Mouse (Mus musculus): ENCODE data around the gene Prg3. TPM values are rescaled to one million over a fixed set of nuclear protein-coding genes. Genes with fewer than 3 reads are reported as not detected.

Gene Prg3
- polyA plus RNA-seq (2012; rRNA removed) (2.6 and 4.4 TPM in 2 replicates), polyA plus RNA-seq (2014; fragmentation: Nextera tagmentation; extraction: Ambion mirVana) (2.1 and 3.4 TPM in 2 replicates)

- WGBS (ENCODE audit: insufficient replicate concordance) = 3% methylated on average over 1 of the region's 1 CpGs
- Histone ChIP-seq H3K27ac (no peak within 1 kb of the TSS), H3K9ac (replicated peaks) (no peak within 1 kb of the TSS), H3K27me3 (ENCODE audit: control insufficient read depth, insufficient read depth, low read length) (no peaks in the 10 kb centered on the region; the same call in 1 of the 2 replicates), H3K4me1 (replicated peaks; ENCODE audit: control insufficient read depth in 2 of 2, insufficient read depth in 2 of 2, low read length in 1 of 2) (peaks cover 0 to 2% of the 10 kb centered on the region in 2 experiments; a peak in 1 of 4 replicates), H3K36me3 (replicated peaks; ENCODE audit: control insufficient read depth, insufficient read depth, low read depth) (no peaks in the 10 kb centered on the region), H3K4me2 (ENCODE audit: low read depth) (no peak within 1 kb of the TSS), H3K9me3 (ENCODE audit: control insufficient read depth, low read length) (no peaks in the 10 kb centered on the region), H3K4me3 (ENCODE audit: insufficient read depth in 1 of 2, low read depth in 2 of 2, low read length in 2 of 2) (no peak within 1 kb of the TSS)
- no peak for DNase-seq (ENCODE audit: low read depth in 3 of 3, low spot score in 3 of 3)
- TF ChIP-seq CTCF (IDR thresholded peaks at IDR 0.05; ENCODE audit: low read depth) (no peak), EP300 (IDR thresholded peaks at IDR 0.05; ENCODE audit: low read depth) (no peak)
- no peak for ATAC-seq (ENCODE audit: insufficient read depth)
Measured at GRCm38 (mm10) chr2:84987930-84988329, at the start of gene Prg3. Gene Prg3, plus strand, starts transcription at chr2:84988215.

GRCm38 (mm10) chr2:84938249-84938946 is 49.6 kb upstream of the Prg3 start:
- Histone ChIP-seq H3K36me3 (replicated peaks; ENCODE audit: control insufficient read depth, insufficient read depth, low read depth) (peaks cover 49% of the 10 kb centered on the region), H3K27me3 (ENCODE audit: control insufficient read depth, insufficient read depth, low read length) (no peaks in the 10 kb centered on the region), H3K9me3 (ENCODE audit: control insufficient read depth, low read length) (no peaks in the 10 kb centered on the region), H3K27ac (peak overlapping the region; percentile 96), H3K9ac (replicated peaks) (peak overlapping the region; percentile 99), H3K4me2 (ENCODE audit: low read depth) (peak overlapping the region; percentile 87), H3K4me3 (ENCODE audit: insufficient read depth in 1 of 2, low read depth in 2 of 2, low read length in 2 of 2) (peak overlapping the region; percentile 95 to 100), H3K4me1 (replicated peaks; ENCODE audit: control insufficient read depth in 2 of 2, insufficient read depth in 2 of 2, low read length in 1 of 2) (peaks cover 34 to 39% of the 10 kb centered on the region in 2 experiments)
- 8% methylated on average over 5 of the region's 5 CpGs for WGBS (ENCODE audit: insufficient replicate concordance)
- ATAC-seq (ENCODE audit: insufficient read depth) (peak; percentile 92), DNase-seq (ENCODE audit: low read depth in 3 of 3, low spot score in 3 of 3) (peak; percentile 96 to 99 (median 97))
- TF ChIP-seq EP300 (IDR thresholded peaks at IDR 0.05; ENCODE audit: low read depth) (peak; percentile 97), CTCF (IDR thresholded peaks at IDR 0.05; ENCODE audit: low read depth) (no peak)

- Histone ChIP-seq H3K27ac (peak overlapping the region; percentile 96), H3K4me3 (ENCODE audit: insufficient read depth in 1 of 2, low read depth in 2 of 2, low read length in 2 of 2) (peak overlapping the region; percentile 95 to 100)
Measured at GRCm38 (mm10) chr2:84939306-84939705, 48.7 kb upstream of the Prg3 start.

GRCm38 (mm10) chr2:84939711-84940110 is 48.3 kb upstream of the Prg3 start:
- peak overlapping the region; percentile 99 for H3K9ac ChIP-seq (replicated peaks)
- H3K9me3 ChIP-seq (ENCODE audit: control insufficient read depth, low read length) = no peaks in the 10 kb centered on the region
- peak overlapping the region; percentile 96 for H3K27ac ChIP-seq
- peak overlapping the region; percentile 95 to 100 for H3K4me3 ChIP-seq (ENCODE audit: insufficient read depth in 1 of 2, low read depth in 2 of 2, low read length in 2 of 2)
- H3K4me1 ChIP-seq (replicated peaks; ENCODE audit: control insufficient read depth in 2 of 2, insufficient read depth in 2 of 2, low read length in 1 of 2) = peaks cover 41 to 42% of the 10 kb centered on the region in 2 experiments
- peak; percentile 54 to 69 (median 58) for DNase-seq (ENCODE audit: low read depth in 3 of 3, low spot score in 3 of 3)
- peaks cover 60% of the 10 kb centered on the region for H3K36me3 ChIP-seq (replicated peaks; ENCODE audit: control insufficient read depth, insufficient read depth, low read depth)
- no peak for ATAC-seq (ENCODE audit: insufficient read depth)
- 46% methylated on average over 6 of the region's 6 CpGs for WGBS (ENCODE audit: insufficient replicate concordance)
- H3K4me2 ChIP-seq (ENCODE audit: low read depth) = peak overlapping the region; percentile 87
- H3K27me3 ChIP-seq (ENCODE audit: control insufficient read depth, insufficient read depth, low read length) = no peaks in the 10 kb centered on the region
- TF ChIP-seq CTCF (IDR thresholded peaks at IDR 0.05; ENCODE audit: low read depth) (no peak), EP300 (IDR thresholded peaks at IDR 0.05; ENCODE audit: low read depth) (no peak)

More at GRCm38 (mm10) chr2:84939306-84939705, 48.7 kb upstream of the Prg3 start:
- DNase-seq (ENCODE audit: low read depth in 3 of 3, low spot score in 3 of 3) (peak in 2 of 3 experiments; percentile 31 to 44), ATAC-seq (ENCODE audit: insufficient read depth) (no peak)
- Histone ChIP-seq H3K4me1 (replicated peaks; ENCODE audit: control insufficient read depth in 2 of 2, insufficient read depth in 2 of 2, low read length in 1 of 2) (peaks cover 38 to 44% of the 10 kb centered on the region in 2 experiments), H3K9ac (replicated peaks) (peak overlapping the region; percentile 99), H3K4me2 (ENCODE audit: low read depth) (peak overlapping the region; percentile 87), H3K9me3 (ENCODE audit: control insufficient read depth, low read length) (no peaks in the 10 kb centered on the region), H3K36me3 (replicated peaks; ENCODE audit: control insufficient read depth, insufficient read depth, low read depth) (peaks cover 56% of the 10 kb centered on the region), H3K27me3 (ENCODE audit: control insufficient read depth, insufficient read depth, low read length) (no peaks in the 10 kb centered on the region)
- WGBS (ENCODE audit: insufficient replicate concordance) = 28% methylated on average over 3 of the region's 3 CpGs
- TF ChIP-seq CTCF (IDR thresholded peaks at IDR 0.05; ENCODE audit: low read depth) (peak; percentile 31; the same call in 1 of the 2 replicates), EP300 (IDR thresholded peaks at IDR 0.05; ENCODE audit: low read depth) (peak; percentile 19; the same call in 1 of the 2 replicates)

GRCm38 (mm10) chr2:84941332-84941731 is 46.7 kb upstream of the Prg3 start:
- peaks cover 35 to 36% of the 10 kb centered on the region in 2 experiments for H3K4me1 ChIP-seq (replicated peaks; ENCODE audit: control insufficient read depth in 2 of 2, insufficient read depth in 2 of 2, low read length in 1 of 2)
- peak overlapping the region; percentile 87 for H3K4me2 ChIP-seq (ENCODE audit: low read depth)
- peaks cover 76% of the 10 kb centered on the region for H3K36me3 ChIP-seq (replicated peaks; ENCODE audit: control insufficient read depth, insufficient read depth, low read depth)
- WGBS (ENCODE audit: insufficient replicate concordance) = 64% methylated on average over 2 of the region's 2 CpGs
- no peak for TF ChIP-seq EP300 (IDR thresholded peaks at IDR 0.05; ENCODE audit: low read depth)
- H3K9me3 ChIP-seq (ENCODE audit: control insufficient read depth, low read length) = no peaks in the 10 kb centered on the region
- peak overlapping the region; percentile 96; the same call in 1 of the 2 replicates for H3K27ac ChIP-seq
- no peaks in the 10 kb centered on the region for H3K27me3 ChIP-seq (ENCODE audit: control insufficient read depth, insufficient read depth, low read length)
- H3K4me3 ChIP-seq (ENCODE audit: insufficient read depth in 1 of 2, low read depth in 2 of 2, low read length in 2 of 2) = peak overlapping the region in 1 of 2 experiments; percentile 95; a peak in 1 of 4 replicates
- H3K9ac ChIP-seq (replicated peaks) = no peak overlapping the region; the same call in 1 of the 2 replicates
- ATAC-seq (ENCODE audit: insufficient read depth) (no peak), DNase-seq (ENCODE audit: low read depth in 3 of 3, low spot score in 3 of 3) (no peak)

All from liver, embryonic 14.5 days (tissue).